Mouse (Mus musculus) E14TG2a.4 (cell line): ENCODE measurements around the gene Lbp.

ENCODE experiments used
- H3K27me3 ChIP-seq: 2 replicates; pipeline ENCODE4 v1.6.1; 2014; ENCODE audit warnings: low read length, control low read depth; ENCODE audit not compliant: insufficient read depth
- H3K36me3 ChIP-seq: 2 replicates; pipeline ENCODE4 v1.6.1; 2014; ENCODE audit warnings: low read length, control low read depth; ENCODE audit not compliant: insufficient read depth
- H3K4me1 ChIP-seq: replicated peaks from 2 replicates; pipeline ENCODE4 v1.6.1; 2014; ENCODE audit warnings: low read depth, low read length, control low read depth
- H3K4me3 ChIP-seq: replicated peaks from 2 replicates; pipeline ENCODE4 v1.5.1; 2014; ENCODE audit warnings: mild to moderate bottlenecking, low read length
- H3K9me3 ChIP-seq: 2 replicates; pipeline ENCODE4 v1.6.1; 2014; ENCODE audit warnings: low read length, control low read depth
- CTCF ChIP-seq: conservative IDR thresholded peaks from 2 replicates; pipeline ENCODE4 v1.5.1; 2014; ENCODE audit warnings: low read length
- NANOG ChIP-seq: IDR thresholded peaks from 2 replicates; pipeline ENCODE4 v1.6.1; 2014; ENCODE audit warnings: borderline replicate concordance, low read length, mixed read lengths
- POU5F1 ChIP-seq: IDR thresholded peaks from 2 replicates; pipeline ENCODE4 v1.6.1; 2014; ENCODE audit warnings: low read length, borderline replicate concordance

The Lbp gene

GRCm38 (mm10) chr2:158305948-158306695, at the start of gene Lbp:
Lbp (plus strand) TSS chr2:158306493.
- no peaks in the 10 kb centered on the region for H3K36me3 ChIP-seq
- peaks cover 13% of the 10 kb centered on the region; the same call in 1 of the 2 replicates for H3K27me3 ChIP-seq
- TF ChIP-seq POU5F1 (no peak), CTCF (no peak), NANOG (no peak)
- H3K9me3 ChIP-seq = no peaks in the 10 kb centered on the region
- H3K4me3 ChIP-seq = no peak within 1 kb of the TSS
- H3K4me1 ChIP-seq = peaks cover 12% of the 10 kb centered on the region

- Histone ChIP-seq H3K9me3 (no peaks in the 10 kb centered on the region), H3K4me3 (no peak overlapping the region), H3K36me3 (no peaks in the 10 kb centered on the region), H3K27me3 (peaks cover 29% of the 10 kb centered on the region), H3K4me1 (peaks cover 23% of the 10 kb centered on the region)
- no peak for TF ChIP-seq POU5F1
- no peak for TF ChIP-seq CTCF
- no peak for TF ChIP-seq NANOG
Observed at GRCm38 (mm10) chr2:158256894-158257293, 49.4 kb upstream of the Lbp start.

GRCm38 (mm10) chr2:158258005-158258418, 48.3 kb upstream of the Lbp start, which contains the start of gene Bpi:
Bpi (plus strand) TSS chr2:158258094.
- Histone ChIP-seq H3K27me3 (peaks cover 29% of the 10 kb centered on the region), H3K4me3 (peak within 1 kb of the TSS; percentile 60), H3K36me3 (no peaks in the 10 kb centered on the region), H3K9me3 (no peaks in the 10 kb centered on the region), H3K4me1 (peaks cover 30% of the 10 kb centered on the region)
- TF ChIP-seq POU5F1 = no peak
- no peak for TF ChIP-seq CTCF
- TF ChIP-seq NANOG = no peak

- H3K4me3 ChIP-seq = peak overlapping the region; percentile 60
- no peaks in the 10 kb centered on the region for H3K36me3 ChIP-seq
- H3K9me3 ChIP-seq = no peaks in the 10 kb centered on the region
- H3K27me3 ChIP-seq = peaks cover 29% of the 10 kb centered on the region
- H3K4me1 ChIP-seq = peaks cover 37% of the 10 kb centered on the region
- TF ChIP-seq CTCF (peak; percentile 66), POU5F1 (no peak)
Observed at GRCm38 (mm10) chr2:158258781-158259180, 47.5 kb upstream of the Lbp start.

DNA sequence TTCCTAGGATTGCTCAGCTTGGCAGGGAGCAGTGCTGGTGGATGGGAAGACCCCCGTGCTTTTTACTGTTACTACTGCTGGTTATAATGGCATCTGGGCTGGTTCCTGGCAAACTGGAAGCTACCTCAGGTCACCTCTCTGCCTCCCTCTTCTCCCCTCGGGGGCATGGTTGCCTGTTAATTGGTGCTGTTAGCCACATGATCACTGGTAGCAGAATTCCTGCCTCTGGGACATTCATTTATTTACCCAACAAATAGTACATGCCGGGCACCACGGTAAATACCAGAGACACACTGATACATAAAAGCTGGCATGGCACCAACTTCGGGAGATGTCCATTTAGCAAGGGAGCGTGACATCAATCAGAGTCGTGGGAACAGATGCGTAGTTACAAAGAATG, 46.8 kb upstream of the Lbp start:
- peaks cover 40% of the 10 kb centered on the region for H3K4me1 ChIP-seq
- TF ChIP-seq POU5F1 (no peak), NANOG (no peak), CTCF (no peak)
- H3K9me3 ChIP-seq = no peaks in the 10 kb centered on the region

GRCm38 (mm10) chr2:158264877-158265276, 41.4 kb upstream of the Lbp start:
- no peak for TF ChIP-seq POU5F1
- TF ChIP-seq CTCF = no peak
- TF ChIP-seq NANOG = no peak
- peaks cover 15% of the 10 kb centered on the region for H3K27me3 ChIP-seq
- no peak overlapping the region for H3K4me3 ChIP-seq

More for the DNA sequence above, 46.8 kb upstream of the Lbp start:
- Histone ChIP-seq H3K36me3 (no peaks in the 10 kb centered on the region), H3K27me3 (peaks cover 29% of the 10 kb centered on the region), H3K4me3 (no peak overlapping the region)

DNA sequence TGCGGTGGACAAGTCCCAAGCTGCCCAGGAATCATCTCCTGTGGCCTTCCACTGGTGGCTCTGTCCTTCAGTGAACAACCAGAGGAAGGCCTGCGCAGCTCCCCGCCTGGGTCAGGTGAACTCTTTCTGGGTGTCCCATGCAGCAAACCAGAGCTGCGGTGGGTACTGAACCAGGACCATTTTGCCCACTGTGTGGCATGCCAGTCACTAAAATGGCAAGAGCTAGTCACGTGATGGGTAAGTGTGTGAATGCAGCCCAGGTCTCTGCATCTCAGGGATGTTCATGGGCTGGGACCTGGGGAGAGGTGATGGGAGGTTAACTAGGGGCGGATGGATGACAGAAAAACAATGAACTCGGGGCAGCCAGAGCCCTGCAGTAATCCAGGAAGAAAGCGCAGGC, 36.3 kb upstream of the Lbp start:
- peaks cover 5% of the 10 kb centered on the region; the same call in 1 of the 2 replicates for H3K27me3 ChIP-seq
- H3K36me3 ChIP-seq = no peaks in the 10 kb centered on the region
- H3K4me3 ChIP-seq = no peak overlapping the region
- no peaks in the 10 kb centered on the region for H3K9me3 ChIP-seq
- TF ChIP-seq CTCF (no peak), NANOG (no peak), POU5F1 (no peak)
- peaks cover 12% of the 10 kb centered on the region; the same call in 1 of the 2 replicates for H3K4me1 ChIP-seq

More at GRCm38 (mm10) chr2:158264877-158265276, 41.4 kb upstream of the Lbp start:
- H3K4me1 ChIP-seq = peaks cover 17% of the 10 kb centered on the region
- no peaks in the 10 kb centered on the region for H3K9me3 ChIP-seq
- H3K36me3 ChIP-seq = no peaks in the 10 kb centered on the region

DNA sequence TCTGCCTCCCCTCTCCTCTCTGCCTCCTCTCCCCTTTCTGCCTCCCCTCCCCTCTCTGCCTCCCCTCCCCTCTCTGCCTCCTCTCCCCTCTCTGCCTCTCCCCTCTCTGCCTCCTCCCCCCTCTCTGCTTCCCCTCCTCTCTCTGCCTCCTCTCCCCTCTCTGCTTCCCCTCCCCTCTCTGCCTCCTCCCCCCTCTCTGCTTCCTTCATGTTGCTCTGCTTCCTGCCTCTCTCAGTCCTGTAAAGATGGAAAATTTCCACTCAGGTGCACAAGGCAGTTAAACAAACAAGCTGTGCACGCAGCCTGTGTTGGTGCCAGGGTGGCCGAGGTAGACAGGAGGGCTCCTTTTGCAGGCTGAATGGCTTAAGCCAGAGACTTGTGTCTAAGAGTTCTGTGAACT, 32.6 kb upstream of the Lbp start:
- H3K4me1 ChIP-seq = peaks cover 12% of the 10 kb centered on the region; the same call in 1 of the 2 replicates
- no peak overlapping the region for H3K4me3 ChIP-seq
- H3K27me3 ChIP-seq = peaks cover 5% of the 10 kb centered on the region; the same call in 1 of the 2 replicates
- no peaks in the 10 kb centered on the region for H3K36me3 ChIP-seq
- H3K9me3 ChIP-seq = no peaks in the 10 kb centered on the region
- no peak for TF ChIP-seq POU5F1
- no peak for TF ChIP-seq NANOG
- no peak for TF ChIP-seq CTCF

DNA sequence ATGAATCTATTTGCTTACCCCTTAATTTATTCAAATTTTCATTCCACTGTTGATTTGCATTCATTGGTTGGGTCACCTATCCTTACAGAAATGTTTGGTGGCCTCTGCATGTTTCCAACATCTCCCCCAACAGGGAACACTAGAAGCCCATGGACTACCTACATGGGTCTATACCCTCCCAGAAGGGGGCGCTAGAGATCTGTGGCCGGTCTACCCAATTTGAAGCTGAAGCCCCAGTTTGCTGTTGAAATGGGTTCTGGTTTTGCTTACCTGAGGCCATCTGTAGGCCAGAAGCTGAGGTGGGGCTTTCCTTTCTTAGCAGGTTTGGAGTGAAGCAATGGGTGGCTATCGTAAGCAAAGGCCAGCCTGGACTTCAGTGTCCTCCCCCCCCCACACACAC, 30.9 kb upstream of the Lbp start:
- TF ChIP-seq NANOG = no peak
- TF ChIP-seq CTCF = peak; percentile 61
- H3K36me3 ChIP-seq = no peaks in the 10 kb centered on the region
- no peaks in the 10 kb centered on the region for H3K27me3 ChIP-seq

More for the DNA sequence above, 30.9 kb upstream of the Lbp start:
- Histone ChIP-seq H3K4me3 (no peak overlapping the region), H3K4me1 (peaks cover 12% of the 10 kb centered on the region; the same call in 1 of the 2 replicates), H3K9me3 (no peaks in the 10 kb centered on the region)
